Mouse (Mus musculus) forebrain, embryonic 10.5 days (tissue): ENCODE data around the gene Adamtsl3. TPM values are rescaled to one million over a fixed set of nuclear protein-coding genes. Genes with fewer than 3 reads are reported as not detected.

ENCODE experiments used
- DNase-seq: peaks from one replicate; pipeline ENCODE4 v3.0.0-alpha.2; 2017; ENCODE audit warnings: low spot score; ENCODE audit errors: extremely low spot score
- H3K27ac ChIP-seq: fragments of 300-500 bp; sonication (generic); 2 replicates; pipeline ENCODE4 v1.5.1; 2016; ENCODE audit warnings: mild to moderate bottlenecking
- H3K27me3 ChIP-seq: fragments of 300-500 bp; sonication (generic); 2 replicates; pipeline ENCODE4 v1.6.1; 2016; ENCODE audit warnings: mild to moderate bottlenecking; ENCODE audit not compliant: poor library complexity, severe bottlenecking
- H3K36me3 ChIP-seq: fragments of 300-500 bp; sonication (generic); replicated peaks from 2 replicates; pipeline ENCODE4 v1.6.1; 2016; ENCODE audit warnings: mild to moderate bottlenecking, moderate library complexity
- H3K4me1 ChIP-seq: fragments of 300-500 bp; sonication (generic); 2 replicates; pipeline ENCODE4 v1.6.1; 2016
- H3K4me3 ChIP-seq: fragments of 300-500 bp; sonication (generic); 2 replicates; pipeline ENCODE4 v1.5.1; 2016; ENCODE audit warnings: mild to moderate bottlenecking, moderate library complexity
- H3K9me3 ChIP-seq: fragments of 300-500 bp; sonication (generic); 2 replicates; pipeline ENCODE4 v1.6.1; 2016; ENCODE audit warnings: mild to moderate bottlenecking, moderate library complexity
- WGBS: fragments of 180-500 bp; shearing (Covaris S2); methylation state at CpG from one replicate; pipeline ENCODE4 v1.1.7; 2016; 5-methylcytosine and 5-hydroxymethylcytosine counted together
- polyA plus RNA-seq: library from polyadenylated mRNA; unstranded; fragments of >200 nt; fragmentation: Nextera tagmentation; extraction: Ambion mirVana; gene quantifications from 2 replicates; pipeline ENCODE4 v1.2.1, GENCODE M21; 2016

The Adamtsl3 gene
- polyA plus RNA-seq, 1 experiment from 2014 or later = not detected

- 94% methylated on average over 10 of the region's 10 CpGs for WGBS
- no peaks in the 10 kb centered on the region for H3K36me3 ChIP-seq
- peaks cover 3% of the 10 kb centered on the region; the same call in 1 of the 2 replicates for H3K9me3 ChIP-seq
- no peaks in the 10 kb centered on the region for H3K27me3 ChIP-seq
- H3K4me3 ChIP-seq = no peak overlapping the region
- DNase-seq = no peak
- H3K4me1 ChIP-seq = no peaks in the 10 kb centered on the region
- H3K27ac ChIP-seq = no peak overlapping the region
These were observed 220.9 kb downstream of the Adamtsl3 start for GRCm38 (mm10) chr7:82556417-82556816.

GRCm38 (mm10) chr7:82557111-82557510 is 221.6 kb downstream of the Adamtsl3 start:
- Histone ChIP-seq H3K36me3 (no peaks in the 10 kb centered on the region), H3K27me3 (no peaks in the 10 kb centered on the region), H3K4me3 (no peak overlapping the region), H3K9me3 (peaks cover 3% of the 10 kb centered on the region; the same call in 1 of the 2 replicates), H3K4me1 (no peaks in the 10 kb centered on the region), H3K27ac (no peak overlapping the region)
- no peak for DNase-seq
- 91% methylated on average over 11 of the region's 11 CpGs for WGBS

GRCm38 (mm10) chr7:82566688-82567087 is 231.2 kb downstream of the Adamtsl3 start:
- Histone ChIP-seq H3K9me3 (no peaks in the 10 kb centered on the region), H3K36me3 (no peaks in the 10 kb centered on the region), H3K4me1 (no peaks in the 10 kb centered on the region), H3K27ac (no peak overlapping the region), H3K27me3 (no peaks in the 10 kb centered on the region), H3K4me3 (no peak overlapping the region)
- WGBS = 43% methylated on average over 8 of the region's 8 CpGs
- DNase-seq = no peak

GRCm38 (mm10) chr7:82567811-82568210 is 232.3 kb downstream of the Adamtsl3 start:
- Histone ChIP-seq H3K27ac (no peak overlapping the region), H3K36me3 (no peaks in the 10 kb centered on the region), H3K4me1 (no peaks in the 10 kb centered on the region), H3K27me3 (no peaks in the 10 kb centered on the region), H3K4me3 (no peak overlapping the region), H3K9me3 (no peaks in the 10 kb centered on the region)
- WGBS = 94% methylated on average over 3 of the region's 3 CpGs
- DNase-seq = no peak

GRCm38 (mm10) chr7:82572981-82573380 is 237.5 kb downstream of the Adamtsl3 start:
- Histone ChIP-seq H3K27me3 (no peaks in the 10 kb centered on the region), H3K9me3 (no peaks in the 10 kb centered on the region), H3K4me3 (no peak overlapping the region), H3K36me3 (no peaks in the 10 kb centered on the region), H3K27ac (no peak overlapping the region), H3K4me1 (no peaks in the 10 kb centered on the region)
- WGBS = 74% methylated on average over 1 of the region's 1 CpGs
- no peak for DNase-seq

- H3K27ac ChIP-seq = no peak overlapping the region
These were observed 244.5 kb downstream of the Adamtsl3 start for GRCm38 (mm10) chr7:82580007-82580406.

GRCm38 (mm10) chr7:82581802-82582201 is 246.3 kb downstream of the Adamtsl3 start:
- no peaks in the 10 kb centered on the region for H3K36me3 ChIP-seq
- 78% methylated on average over 5 of the region's 5 CpGs for WGBS

More at GRCm38 (mm10) chr7:82580007-82580406, 244.5 kb downstream of the Adamtsl3 start:
- no peaks in the 10 kb centered on the region for H3K27me3 ChIP-seq
- no peak overlapping the region for H3K4me3 ChIP-seq
- DNase-seq = no peak
- H3K36me3 ChIP-seq = no peaks in the 10 kb centered on the region
- 91% methylated on average over 3 of the region's 3 CpGs for WGBS
- H3K4me1 ChIP-seq = no peaks in the 10 kb centered on the region
- no peaks in the 10 kb centered on the region for H3K9me3 ChIP-seq

GRCm38 (mm10) chr7:82582534-82582933 is 247.0 kb downstream of the Adamtsl3 start:
- Histone ChIP-seq H3K4me1 (no peaks in the 10 kb centered on the region), H3K27me3 (no peaks in the 10 kb centered on the region), H3K9me3 (no peaks in the 10 kb centered on the region), H3K27ac (no peak overlapping the region), H3K36me3 (no peaks in the 10 kb centered on the region), H3K4me3 (no peak overlapping the region)
- WGBS = 87% methylated on average over 4 of the region's 4 CpGs
- no peak for DNase-seq

More at GRCm38 (mm10) chr7:82581802-82582201, 246.3 kb downstream of the Adamtsl3 start:
- no peaks in the 10 kb centered on the region for H3K9me3 ChIP-seq
- H3K27ac ChIP-seq = no peak overlapping the region
- H3K4me3 ChIP-seq = no peak overlapping the region
- no peaks in the 10 kb centered on the region for H3K4me1 ChIP-seq
- no peak for DNase-seq
- H3K27me3 ChIP-seq = no peaks in the 10 kb centered on the region

GRCm38 (mm10) chr7:82590931-82591330 is 255.4 kb downstream of the Adamtsl3 start:
- no peaks in the 10 kb centered on the region for H3K27me3 ChIP-seq
- no peaks in the 10 kb centered on the region for H3K9me3 ChIP-seq
- no peaks in the 10 kb centered on the region for H3K4me1 ChIP-seq
- 92% methylated on average over 6 of the region's 6 CpGs for WGBS
- no peak overlapping the region for H3K4me3 ChIP-seq
- no peaks in the 10 kb centered on the region for H3K36me3 ChIP-seq
- no peak for DNase-seq
- H3K27ac ChIP-seq = no peak overlapping the region

- no peaks in the 10 kb centered on the region for H3K27me3 ChIP-seq
- H3K9me3 ChIP-seq = no peaks in the 10 kb centered on the region
- H3K36me3 ChIP-seq = no peaks in the 10 kb centered on the region
- 91% methylated on average over 4 of the region's 4 CpGs for WGBS
- DNase-seq = no peak
- H3K27ac ChIP-seq = no peak overlapping the region
- no peak overlapping the region for H3K4me3 ChIP-seq
- H3K4me1 ChIP-seq = no peaks in the 10 kb centered on the region
These were observed 266.5 kb downstream of the Adamtsl3 start for GRCm38 (mm10) chr7:82602008-82602407.

- H3K27me3 ChIP-seq = no peaks in the 10 kb centered on the region
- 90% methylated on average over 6 of the region's 6 CpGs for WGBS
- H3K36me3 ChIP-seq = no peaks in the 10 kb centered on the region
- DNase-seq = no peak
- no peaks in the 10 kb centered on the region for H3K4me1 ChIP-seq
- no peak overlapping the region for H3K4me3 ChIP-seq
- no peak overlapping the region for H3K27ac ChIP-seq
- no peaks in the 10 kb centered on the region for H3K9me3 ChIP-seq
These were observed 269.9 kb downstream of the Adamtsl3 start for GRCm38 (mm10) chr7:82605425-82605824.

- Histone ChIP-seq H3K27me3 (no peaks in the 10 kb centered on the region), H3K36me3 (no peaks in the 10 kb centered on the region), H3K4me3 (no peak overlapping the region), H3K9me3 (no peaks in the 10 kb centered on the region), H3K27ac (no peak overlapping the region), H3K4me1 (no peaks in the 10 kb centered on the region)
- WGBS = 71% methylated on average over 3 of the region's 3 CpGs
- DNase-seq = no peak
These were observed 274.1 kb downstream of the Adamtsl3 start for GRCm38 (mm10) chr7:82609629-82610028.

GRCm38 (mm10) chr7:82625342-82625741 is 289.8 kb downstream of the Adamtsl3 start:
- DNase-seq = peak; percentile 58
- no peaks in the 10 kb centered on the region for H3K36me3 ChIP-seq
- no peaks in the 10 kb centered on the region for H3K27me3 ChIP-seq
- 20% methylated on average over 7 of the region's 7 CpGs for WGBS
- no peak overlapping the region for H3K27ac ChIP-seq
- H3K4me1 ChIP-seq = peaks cover 5% of the 10 kb centered on the region; the same call in 1 of the 2 replicates
- H3K9me3 ChIP-seq = no peaks in the 10 kb centered on the region
- no peak overlapping the region for H3K4me3 ChIP-seq

GRCm38 (mm10) chr7:82647183-82647582 is 311.7 kb downstream of the Adamtsl3 start:
- no peak for DNase-seq
- 92% methylated on average over 3 of the region's 3 CpGs for WGBS
- Histone ChIP-seq H3K4me3 (no peak overlapping the region), H3K4me1 (peaks cover 18% of the 10 kb centered on the region), H3K27ac (no peak overlapping the region), H3K9me3 (no peaks in the 10 kb centered on the region), H3K36me3 (peaks cover 12% of the 10 kb centered on the region), H3K27me3 (no peaks in the 10 kb centered on the region)
